Mouse (Mus musculus): ENCODE results near the gene Dgcr2.

Gene Dgcr2

GRCm38 (mm10) chr16:17898462-17898861 lies at the start of gene Dgcr2, which contains the start of gene Tssk2:
Gene Dgcr2 (minus strand): TSS chr16:17898562.
Gene Tssk2 (plus strand): TSS chr16:17898637.
- DNase-seq (ENCODE audit: low spot score in 2 of 2), result no peak

GRCm38 (mm10) chr16:17945081-17945831 lies 46.9 kb upstream of the Dgcr2 start:
- DNase-seq (ENCODE audit: low spot score in 2 of 2), result no peak

- no peak for DNase-seq (ENCODE audit: low spot score in 2 of 2)
These were observed 45.1 kb upstream of the Dgcr2 start for GRCm38 (mm10) chr16:17943466-17943865.

- no peak for DNase-seq (ENCODE audit: low spot score in 2 of 2)
These were observed 40.9 kb upstream of the Dgcr2 start for GRCm38 (mm10) chr16:17939255-17939751.

GRCm38 (mm10) chr16:17938821-17939220 lies 40.5 kb upstream of the Dgcr2 start:
- peak; percentile 63 to 73 for DNase-seq (ENCODE audit: low spot score in 2 of 2)

- no peak for DNase-seq (ENCODE audit: low spot score in 2 of 2)
These were observed 39.8 kb upstream of the Dgcr2 start for GRCm38 (mm10) chr16:17938187-17938586.

GRCm38 (mm10) chr16:17936776-17937175 lies 38.4 kb upstream of the Dgcr2 start:
- DNase-seq (ENCODE audit: low spot score in 2 of 2), result peak in 1 of 2 experiments; percentile 49

- peak in 1 of 2 experiments; percentile 48 for DNase-seq (ENCODE audit: low spot score in 2 of 2)
These were observed 36.1 kb upstream of the Dgcr2 start for GRCm38 (mm10) chr16:17934445-17934910.

GRCm38 (mm10) chr16:17933594-17934444 lies 35.5 kb upstream of the Dgcr2 start:
- no peak for DNase-seq (ENCODE audit: low spot score in 2 of 2)

- no peak for DNase-seq (ENCODE audit: low spot score in 2 of 2)
These were observed 33.6 kb upstream of the Dgcr2 start for GRCm38 (mm10) chr16:17931906-17932460.

GRCm38 (mm10) chr16:17929631-17930030 lies 31.3 kb upstream of the Dgcr2 start:
- no peak for DNase-seq (ENCODE audit: low spot score in 2 of 2)

- DNase-seq (ENCODE audit: low spot score in 2 of 2), result no peak
These were observed 30.8 kb upstream of the Dgcr2 start for GRCm38 (mm10) chr16:17929211-17929610.

GRCm38 (mm10) chr16:17928627-17929104 lies 30.3 kb upstream of the Dgcr2 start:
- peak; percentile 68 to 83 for DNase-seq (ENCODE audit: low spot score in 2 of 2)

GRCm38 (mm10) chr16:17928087-17928580 lies 29.8 kb upstream of the Dgcr2 start, which contains the start of gene Slc25a1:
Gene Slc25a1 (minus strand): TSS chr16:17928219.
- DNase-seq (ENCODE audit: low spot score in 2 of 2), result peak; percentile 79 to 83

GRCm38 (mm10) chr16:17927351-17928082 lies 29.2 kb upstream of the Dgcr2 start:
- DNase-seq (ENCODE audit: low spot score in 2 of 2), result no peak

- DNase-seq (ENCODE audit: low spot score in 2 of 2), result no peak
These were observed 23.8 kb upstream of the Dgcr2 start for GRCm38 (mm10) chr16:17922163-17922538.

- peak; percentile 92 to 95 for DNase-seq (ENCODE audit: low spot score in 2 of 2)
These were observed 23.2 kb upstream of the Dgcr2 start for GRCm38 (mm10) chr16:17921325-17922162.

- no peak for DNase-seq (ENCODE audit: low spot score in 2 of 2)
These were observed 22.2 kb upstream of the Dgcr2 start for GRCm38 (mm10) chr16:17920586-17920985.

- DNase-seq (ENCODE audit: low spot score in 2 of 2), result no peak
These were observed 16.2 kb upstream of the Dgcr2 start, which contains the start of gene Gsc2 for GRCm38 (mm10) chr16:17914307-17915249. Gene Gsc2 (minus strand): TSS chr16:17915059.
